Mouse (Mus musculus): ENCODE measurements around the gene Gltp.

Gene Gltp

DNA sequence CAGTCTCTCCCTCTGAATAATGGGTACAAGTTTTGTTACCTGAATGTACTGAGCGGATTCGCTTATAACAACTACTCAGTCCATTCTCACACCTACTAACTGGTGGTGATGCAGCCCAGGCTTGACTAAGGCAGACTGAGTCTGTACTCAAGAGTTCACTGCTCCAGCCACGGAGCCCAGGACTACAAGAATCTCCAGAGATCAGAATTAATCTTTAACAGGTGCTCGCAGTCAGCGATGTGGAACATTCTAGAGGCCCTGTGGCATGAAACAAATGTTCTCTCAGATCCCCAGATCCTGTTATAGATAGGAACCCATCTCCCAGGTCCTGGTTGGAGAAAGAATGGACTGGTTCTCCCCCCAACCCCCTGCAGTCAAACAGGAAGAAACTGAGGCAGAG lies 35.1 kb downstream of the Gltp start:
- peak; percentile 76 for DNase-seq

- DNase-seq = no peak
Observed at GRCm38 (mm10) chr5:114653656-114654437, 36.9 kb downstream of the Gltp start.

DNA sequence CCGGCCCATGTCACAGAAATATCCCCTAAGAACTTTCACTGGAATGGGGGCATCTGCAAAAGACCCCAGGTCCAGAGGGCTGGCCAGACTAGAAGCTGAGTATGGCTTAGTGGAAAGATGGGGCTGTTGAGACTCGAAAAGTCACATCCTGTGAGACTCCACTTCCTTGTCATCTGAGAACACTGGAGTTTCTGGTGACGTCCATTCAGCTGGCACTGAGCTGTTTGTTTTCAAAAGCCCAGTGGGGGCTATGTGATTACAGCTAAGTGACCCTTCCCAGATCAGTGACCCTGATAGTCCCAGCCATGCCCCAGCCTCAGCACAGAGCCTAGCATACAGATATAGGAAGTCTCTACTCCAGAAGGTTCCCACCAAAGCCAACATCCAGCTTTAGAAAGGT lies 39.3 kb downstream of the Gltp start:
- no peak for DNase-seq

GRCm38 (mm10) chr5:114651002-114651401 lies 39.8 kb downstream of the Gltp start:
- DNase-seq = no peak

- peak; percentile 65 for DNase-seq
Observed at GRCm38 (mm10) chr5:114648728-114649311, 42.0 kb downstream of the Gltp start.

GRCm38 (mm10) chr5:114647211-114647974 lies 43.4 kb downstream of the Gltp start:
- DNase-seq = peak; percentile 59

DNA sequence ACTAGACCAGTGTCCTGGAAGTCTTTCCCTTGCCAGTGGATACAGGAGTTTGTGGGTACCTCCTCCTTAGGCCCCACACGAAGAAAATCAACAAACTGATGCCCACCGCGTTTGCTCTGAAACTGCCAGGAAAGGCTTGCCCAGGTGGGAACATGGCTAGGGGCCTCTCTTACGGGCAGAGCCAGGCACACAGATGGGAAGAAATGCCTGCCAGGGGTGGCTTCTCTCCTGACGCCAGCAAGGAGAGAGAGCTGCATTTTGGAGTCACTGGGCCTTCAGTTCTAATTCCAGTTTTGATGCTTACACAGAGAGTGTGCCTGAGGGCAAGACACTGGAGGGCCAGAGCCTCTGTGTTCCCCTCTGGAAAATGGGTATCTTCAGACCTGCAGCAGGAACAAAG lies 44.9 kb downstream of the Gltp start:
- no peak for DNase-seq

DNA sequence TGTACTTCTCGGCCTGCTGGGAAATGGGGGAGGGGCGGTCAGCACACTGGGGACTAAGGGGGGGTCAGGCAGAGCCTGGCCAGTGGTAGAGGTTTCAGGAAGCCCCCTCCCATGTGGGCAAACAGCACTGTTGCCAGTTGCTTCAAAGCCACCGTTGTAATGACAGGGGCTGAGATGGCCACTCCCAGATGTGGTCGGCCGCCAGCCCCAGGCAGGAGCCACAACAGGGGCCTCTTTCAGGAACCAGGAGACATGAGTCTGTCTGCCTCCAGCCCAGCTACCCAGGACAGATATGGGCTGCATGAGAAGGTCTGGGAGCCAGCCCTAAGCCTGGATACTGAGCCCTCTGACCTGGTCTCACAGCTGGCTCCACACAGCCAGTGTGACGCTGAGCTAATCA lies 45.9 kb downstream of the Gltp start:
- no peak for DNase-seq

DNA sequence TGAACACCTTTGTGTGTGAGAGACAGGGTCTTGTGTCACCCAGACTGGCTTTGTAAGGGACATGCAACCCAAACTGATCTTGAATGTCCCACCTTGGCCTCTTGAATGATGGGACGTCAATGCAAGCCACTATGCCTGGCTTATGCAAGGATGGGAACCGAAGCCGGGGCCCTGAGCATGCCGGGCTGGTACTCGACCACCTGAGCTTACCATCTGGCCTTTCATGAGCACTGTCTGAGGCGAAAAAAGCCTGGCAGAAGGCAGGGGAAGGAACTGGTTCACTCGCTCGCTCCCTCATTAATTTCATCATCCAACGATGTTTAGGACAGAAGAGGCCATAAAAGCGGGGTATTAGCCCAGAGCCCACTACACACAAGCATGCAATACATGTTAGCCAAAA lies 50.0 kb downstream of the Gltp start:
- no peak for DNase-seq

GRCm38 (mm10) chr5:114639645-114639957 lies 51.2 kb downstream of the Gltp start:
- no peak for DNase-seq

- DNase-seq = peak; percentile 81
Observed at GRCm38 (mm10) chr5:114638769-114639644, 51.8 kb downstream of the Gltp start.

GRCm38 (mm10) chr5:114636091-114636490 lies 54.7 kb downstream of the Gltp start:
- no peak for DNase-seq

- no peak for DNase-seq
Observed at GRCm38 (mm10) chr5:114631336-114631735, 59.4 kb downstream of the Gltp start.

DNA sequence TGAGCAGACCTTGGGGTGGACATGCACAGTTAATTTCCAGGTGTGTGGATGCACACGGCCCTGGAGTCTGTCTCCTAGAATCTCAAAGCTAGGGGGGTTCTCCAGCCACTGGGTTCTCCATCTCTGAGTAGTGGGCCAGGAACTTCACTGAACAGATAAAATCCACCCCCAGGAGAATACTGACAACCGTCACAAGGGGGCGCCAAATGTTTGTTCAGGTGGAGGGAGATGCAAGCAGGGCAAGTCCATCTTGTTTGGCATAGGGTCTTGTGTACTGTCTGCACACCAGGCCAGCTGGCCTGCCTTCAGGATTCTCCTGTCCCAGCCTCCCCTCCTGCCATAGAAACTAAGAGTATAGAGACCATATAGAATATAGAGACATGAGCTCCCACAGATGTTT lies 65.2 kb downstream of the Gltp start:
- DNase-seq = no peak

- no peak for DNase-seq
Observed at GRCm38 (mm10) chr5:114620305-114620704, 70.5 kb downstream of the Gltp start.
